Mouse (Mus musculus): ENCODE measurements at regions not wholly inside any gene's neighbourhood (a gene's known extent, or its start where the extent isn't known, plus 50 kb on each side); places are given as distances from the start of the nearest gene placed in this dataset.

DNA sequence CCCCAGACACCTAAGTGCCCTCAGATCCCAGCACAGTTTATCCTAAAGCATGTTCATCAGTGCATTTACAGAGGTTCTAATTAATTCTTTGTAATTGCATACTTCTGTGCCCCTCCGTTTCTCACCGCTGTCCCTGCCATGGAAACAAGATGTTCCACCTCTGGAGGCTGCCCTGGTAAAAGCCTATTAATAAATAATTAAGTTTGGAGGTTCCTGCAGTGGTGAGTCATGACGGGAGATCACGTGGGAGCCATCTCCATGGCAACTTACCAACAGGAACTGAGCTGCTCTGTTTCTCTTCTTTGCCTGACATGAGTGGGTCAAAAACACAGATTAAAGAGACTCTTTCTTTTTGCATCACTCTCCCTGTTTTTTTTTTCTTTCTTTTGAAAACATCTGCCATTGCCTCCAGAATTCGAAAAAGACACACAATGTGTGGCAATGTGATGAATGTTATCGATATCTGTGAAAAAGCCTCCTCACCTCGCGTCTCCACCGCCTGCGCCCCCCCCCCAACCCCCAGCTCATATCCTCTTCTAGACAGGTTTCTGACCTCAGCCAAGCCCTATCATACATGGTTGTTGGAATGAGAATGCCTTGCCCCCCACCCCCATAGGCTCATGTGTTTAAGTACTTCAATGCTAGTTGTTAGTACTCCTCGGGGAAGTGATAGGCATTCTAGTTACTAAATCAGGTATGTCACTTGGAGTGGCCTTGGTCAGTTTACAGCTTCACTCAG lies 965.9 kb downstream of the Ntrk3 start:
- Histone ChIP-seq H3K4me3 (replicated peaks; ENCODE audit: insufficient read depth, low read depth, low read length) (no peak overlapping the region), H3K27ac (ENCODE audit: insufficient read depth, low read length) (no peak overlapping the region), H3K27me3 (ENCODE audit: control insufficient read depth, insufficient read depth, low read length) (no peaks in the 10 kb centered on the region), H3K4me1 (ENCODE audit: control insufficient read depth, insufficient read depth, low read length) (no peaks in the 10 kb centered on the region)
- 59% methylated on average over 11 of the region's 11 CpGs for WGBS
- no peak for TF ChIP-seq POLR2A (IDR thresholded peaks at IDR 0.05; ENCODE audit: borderline replicate concordance, insufficient read depth, low read length)
- no peak for TF ChIP-seq CTCF (IDR thresholded peaks at IDR 0.05; ENCODE audit: borderline replicate concordance, insufficient read depth, low read depth, low read length)
- peak in 1 of 2 experiments; percentile 3 for DNase-seq

DNA sequence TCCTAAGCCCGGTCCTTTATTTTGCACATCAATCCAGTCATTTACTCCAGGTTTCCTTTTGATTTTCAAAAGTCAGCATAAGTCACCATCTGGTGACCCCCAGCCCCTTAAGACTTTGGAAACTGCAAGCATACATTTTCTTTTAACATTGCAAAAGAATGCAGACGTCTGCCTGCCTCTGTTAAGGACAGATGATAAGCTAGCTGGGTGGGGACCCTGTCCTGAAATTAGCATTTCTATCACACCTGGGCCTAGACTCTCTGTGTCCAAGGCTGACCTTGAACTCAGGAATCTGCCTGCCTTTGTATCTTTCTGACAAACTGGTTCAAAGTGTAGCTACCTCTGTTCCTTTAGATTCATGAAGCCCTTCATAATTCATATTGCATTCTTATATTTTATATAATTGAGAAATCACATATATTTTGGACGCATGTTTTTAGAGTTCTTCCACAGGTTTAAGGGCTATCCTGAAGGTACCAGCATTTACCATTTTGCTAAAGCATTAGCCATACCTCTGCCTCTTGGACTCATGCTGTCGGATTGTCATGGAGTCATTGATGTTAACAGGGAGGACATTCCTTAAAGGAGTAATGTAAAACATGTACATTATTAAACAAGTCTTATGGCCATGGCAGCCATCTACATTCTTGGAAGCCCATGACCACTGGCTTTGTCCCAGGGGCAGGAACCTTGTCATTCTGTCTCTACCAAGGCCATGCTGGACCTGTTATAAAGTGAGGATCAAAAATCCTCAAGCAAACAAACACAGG lies 998.6 kb downstream of the Ntrk3 start:
- Histone ChIP-seq H3K4me3 (replicated peaks; ENCODE audit: insufficient read depth, low read depth, low read length) (no peak overlapping the region), H3K27me3 (ENCODE audit: control insufficient read depth, insufficient read depth, low read length) (no peaks in the 10 kb centered on the region), H3K4me1 (ENCODE audit: control insufficient read depth, insufficient read depth, low read length) (no peaks in the 10 kb centered on the region), H3K27ac (ENCODE audit: insufficient read depth, low read length) (no peak overlapping the region)
- DNase-seq, result no peak
- 77% methylated on average over 4 of the region's 4 CpGs for WGBS
- TF ChIP-seq CTCF (IDR thresholded peaks at IDR 0.05; ENCODE audit: borderline replicate concordance, insufficient read depth, low read depth, low read length) (no peak), POLR2A (IDR thresholded peaks at IDR 0.05; ENCODE audit: borderline replicate concordance, insufficient read depth, low read length) (no peak)

Measured in cerebellum, adult 2 months (tissue).